Mouse (Mus musculus): ENCODE results near the gene Slc5a5.

Gene Slc5a5

DNA sequence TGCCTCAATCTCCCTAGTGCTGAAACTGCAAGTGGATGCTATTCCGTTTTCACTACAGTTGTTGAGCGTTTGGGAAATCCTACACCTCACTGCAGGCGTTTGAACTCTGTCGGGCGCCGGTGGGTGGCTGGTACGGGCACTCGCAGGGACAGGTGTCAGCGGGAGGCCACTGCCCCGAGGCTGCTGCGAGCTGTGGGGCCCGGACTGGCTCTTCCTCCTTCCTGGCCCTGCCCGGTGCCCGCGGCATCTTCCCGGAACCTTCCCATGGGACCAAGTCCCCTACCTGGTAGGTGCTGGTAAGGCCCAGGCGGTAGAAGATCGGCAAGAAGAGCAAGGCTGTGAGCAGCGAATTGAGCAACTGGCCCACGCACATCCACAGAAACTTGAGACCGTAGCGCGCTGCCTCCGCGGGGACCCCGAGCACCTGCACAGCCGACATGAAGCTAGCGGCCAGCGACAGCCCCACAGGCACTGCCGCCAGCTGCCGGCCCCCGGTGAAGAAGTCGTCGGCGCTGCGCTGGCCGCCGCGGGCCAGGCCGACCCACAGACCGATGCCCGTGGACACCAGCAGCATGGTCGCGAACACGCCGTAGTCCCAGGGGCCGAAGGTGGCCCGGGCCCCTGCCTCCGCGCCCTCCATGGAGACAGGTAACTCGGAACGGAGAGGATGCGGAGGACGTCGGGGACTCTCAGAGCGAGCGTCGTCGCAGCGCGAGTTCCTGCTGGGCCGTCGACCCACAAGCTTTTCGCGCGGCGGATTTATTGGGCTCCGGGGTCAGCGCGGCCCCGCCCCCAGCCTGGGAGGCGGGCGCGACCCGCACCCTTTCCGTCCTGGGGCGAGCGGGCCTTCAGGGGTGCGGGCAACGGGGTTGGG lies at the start of gene Slc5a5:
Gene Slc5a5 (minus strand): TSS at position 736 of the 874 bp plus-strand sequence.
- DNase-seq (ENCODE audit: extremely low read depth, low read depth), result no peak

DNA sequence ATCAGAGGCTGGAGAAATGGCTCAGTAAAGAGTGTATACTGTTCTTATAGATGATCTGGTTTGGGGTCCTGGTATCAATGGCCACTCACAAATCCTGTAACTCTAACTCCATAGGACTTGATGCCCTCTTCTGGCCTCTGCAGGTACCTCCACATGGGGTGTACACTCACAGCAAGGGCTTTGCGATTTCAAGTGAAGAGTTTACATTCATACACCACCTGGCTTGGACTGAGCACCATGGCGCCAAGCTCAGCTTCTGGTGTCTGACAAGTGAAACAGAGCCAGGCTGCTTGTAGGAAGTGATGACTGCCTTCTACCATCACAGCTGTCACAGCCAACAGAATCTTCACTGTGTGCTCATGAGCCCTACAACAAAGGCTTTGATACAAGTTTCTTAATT lies 48.9 kb upstream of the Slc5a5 start:
- DNase-seq (ENCODE audit: extremely low read depth, low read depth), result no peak

DNA sequence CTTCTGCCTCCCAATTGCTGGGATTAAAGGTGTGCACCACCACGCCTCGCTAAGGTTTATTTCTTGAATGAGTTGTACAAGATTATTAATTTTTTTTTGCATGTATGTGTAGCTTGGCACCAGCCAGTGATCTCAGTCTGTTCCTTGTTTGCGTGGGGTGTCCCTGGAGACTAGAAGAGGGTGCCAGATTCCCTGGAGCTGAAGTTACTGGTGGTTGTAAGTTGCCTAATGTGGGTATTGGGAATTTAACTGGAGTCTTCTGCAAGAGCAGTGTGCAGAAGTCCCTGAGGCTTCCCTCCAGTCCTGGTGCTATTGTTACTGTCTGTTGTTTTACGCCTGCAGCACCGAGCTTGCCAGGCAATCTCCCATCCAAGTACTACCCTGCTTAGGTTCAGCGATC lies 44.6 kb upstream of the Slc5a5 start:
- DNase-seq (ENCODE audit: extremely low read depth, low read depth), result no peak

DNA sequence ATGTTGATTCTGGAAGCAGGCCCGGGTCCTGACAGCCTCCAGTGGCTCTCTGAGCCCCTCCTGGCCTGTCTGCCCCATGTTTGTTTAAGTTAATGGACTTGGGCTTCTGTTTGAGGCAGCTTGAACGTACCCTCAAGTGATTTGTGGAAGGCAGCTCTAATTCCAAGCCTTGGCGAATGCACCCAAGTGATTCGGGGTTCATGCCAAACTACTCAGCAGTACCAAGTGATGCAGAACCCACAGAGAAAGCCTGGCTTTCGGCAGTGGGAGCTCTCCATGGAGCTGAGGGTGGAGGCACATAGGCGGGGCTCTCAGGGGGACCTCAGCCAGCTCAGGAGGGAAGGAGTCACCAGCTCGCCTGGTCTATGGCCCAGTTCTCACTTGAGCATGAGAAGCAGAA lies 42.2 kb upstream of the Slc5a5 start:
- DNase-seq (ENCODE audit: extremely low read depth, low read depth), result no peak

DNA sequence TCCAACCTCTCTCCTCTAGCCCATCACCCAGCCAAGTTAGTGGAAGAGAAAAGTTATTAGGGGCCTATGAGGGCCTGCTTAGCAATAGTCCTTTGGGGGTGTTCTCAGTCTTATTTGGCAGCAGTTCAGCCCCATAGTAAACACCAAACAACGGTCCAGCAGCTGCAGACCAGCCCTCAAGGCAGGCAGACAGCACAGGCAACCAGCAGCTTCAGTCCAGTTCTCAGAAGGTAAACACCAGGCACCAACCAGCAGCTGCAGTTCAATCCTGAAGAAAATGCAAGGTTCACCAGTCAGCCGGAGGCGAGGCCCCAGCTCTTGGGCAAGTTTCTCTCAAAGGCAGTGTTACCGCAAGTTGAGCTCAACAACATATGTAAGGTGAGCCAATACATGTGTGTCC lies 40.5 kb upstream of the Slc5a5 start:
- no peak for DNase-seq (ENCODE audit: extremely low read depth, low read depth)

DNA sequence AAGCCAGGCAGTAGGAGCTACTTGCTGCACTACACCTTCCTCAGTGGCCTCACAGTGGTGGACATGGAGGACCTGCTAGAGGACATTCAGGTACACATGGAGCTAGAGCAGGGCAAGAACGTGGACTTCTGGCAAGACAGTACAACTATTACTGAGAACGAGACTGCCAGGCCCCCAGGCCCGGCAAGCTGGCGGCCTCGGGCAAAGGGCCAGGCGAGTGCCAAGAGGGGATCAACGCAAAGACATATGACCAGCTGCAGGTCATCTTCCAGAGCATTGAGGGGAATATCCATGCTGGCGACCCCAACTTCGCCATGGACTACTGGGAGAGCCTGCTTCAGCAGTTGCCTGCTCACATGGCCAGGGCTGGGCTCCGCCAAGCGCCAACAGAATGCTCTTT lies 39.2 kb upstream of the Slc5a5 start:
- no peak for DNase-seq (ENCODE audit: extremely low read depth, low read depth)

DNA sequence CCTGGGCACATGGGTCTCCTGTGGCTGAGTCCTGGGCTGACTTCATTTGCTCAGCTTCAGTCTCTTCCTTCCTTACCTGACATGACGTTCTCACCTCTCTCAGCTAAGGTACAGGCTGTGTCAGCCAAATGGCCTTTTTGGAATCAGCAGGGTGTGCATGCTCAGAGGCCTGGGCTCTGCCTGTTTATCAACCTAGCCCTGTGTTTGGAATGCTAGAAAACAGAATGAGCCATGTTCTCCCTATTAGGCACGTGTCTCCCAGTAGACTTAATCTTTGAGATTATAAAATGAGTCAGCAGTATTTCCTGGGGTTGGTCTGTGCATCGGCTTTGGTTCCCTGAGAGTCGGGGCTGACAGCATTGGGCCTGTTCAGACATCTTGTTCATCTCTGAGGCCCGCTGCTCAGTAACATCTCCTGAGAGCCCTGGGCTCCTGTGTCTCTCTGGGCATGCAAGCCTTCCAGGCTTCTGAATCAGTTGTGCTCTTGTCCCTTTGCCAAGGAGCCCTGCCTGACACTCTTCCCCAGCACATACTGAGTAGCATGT lies 36.3 kb upstream of the Slc5a5 start:
- DNase-seq (ENCODE audit: extremely low read depth, low read depth), result no peak

DNA sequence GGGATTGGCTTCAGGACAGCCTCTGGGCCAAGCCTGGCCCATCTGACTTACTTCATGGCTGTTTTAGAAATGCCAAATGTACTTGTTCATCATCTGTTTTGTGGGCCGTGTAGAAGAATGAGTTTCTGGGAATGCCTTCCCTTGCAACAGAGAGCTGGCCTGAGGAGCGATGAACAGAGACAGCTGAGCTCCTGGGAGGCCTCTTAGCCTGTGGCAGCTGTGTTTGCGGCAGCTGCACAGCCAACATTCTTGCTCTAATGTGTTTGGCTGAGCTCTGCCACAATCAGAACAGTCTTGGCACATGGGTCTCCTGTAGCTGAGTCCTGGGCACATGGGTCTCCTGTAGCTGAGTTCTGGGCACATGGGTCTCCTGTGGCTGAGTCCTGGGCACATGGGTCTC lies 35.5 kb upstream of the Slc5a5 start:
- DNase-seq (ENCODE audit: extremely low read depth, low read depth), result no peak

DNA sequence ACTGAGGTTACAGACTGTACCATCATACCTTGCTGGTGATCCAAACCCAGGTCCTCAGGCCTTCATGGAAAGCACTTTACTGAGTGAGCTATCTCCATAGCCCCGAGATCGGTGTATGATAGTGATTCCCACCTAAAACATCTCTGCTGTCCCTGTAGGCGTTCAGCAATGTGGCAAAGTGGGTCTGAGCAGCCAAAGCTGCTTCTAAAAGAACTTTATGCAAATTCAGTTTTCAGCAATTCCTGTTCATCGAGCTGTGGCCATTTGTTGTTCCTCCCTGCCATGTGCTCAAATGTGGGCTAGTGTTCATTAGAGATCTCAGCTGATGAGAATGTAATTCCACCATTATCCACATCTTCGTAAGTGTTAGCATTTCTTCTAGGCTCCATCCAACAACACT lies 33.8 kb upstream of the Slc5a5 start:
- no peak for DNase-seq (ENCODE audit: extremely low read depth, low read depth)

DNA sequence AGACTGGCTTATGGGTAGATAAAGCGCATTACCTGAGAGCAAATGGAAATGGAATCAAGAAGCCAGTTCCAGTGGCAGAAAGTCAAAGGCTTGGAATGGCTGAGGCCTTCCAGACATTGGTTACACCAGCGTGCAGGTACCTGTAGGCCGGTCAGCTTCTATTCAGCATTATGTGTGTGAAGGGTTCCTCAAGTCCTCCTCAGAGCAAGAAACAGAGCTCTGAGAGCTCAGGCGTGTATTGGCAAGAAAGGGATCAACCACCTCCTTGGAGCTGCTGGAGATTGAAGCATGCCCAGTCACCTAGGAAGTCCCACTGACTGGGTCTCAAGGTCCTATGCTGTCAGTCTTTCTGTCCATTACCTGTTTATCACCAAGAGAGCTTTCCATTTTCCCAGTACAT lies 33.2 kb upstream of the Slc5a5 start:
- DNase-seq (ENCODE audit: extremely low read depth, low read depth), result no peak

DNA sequence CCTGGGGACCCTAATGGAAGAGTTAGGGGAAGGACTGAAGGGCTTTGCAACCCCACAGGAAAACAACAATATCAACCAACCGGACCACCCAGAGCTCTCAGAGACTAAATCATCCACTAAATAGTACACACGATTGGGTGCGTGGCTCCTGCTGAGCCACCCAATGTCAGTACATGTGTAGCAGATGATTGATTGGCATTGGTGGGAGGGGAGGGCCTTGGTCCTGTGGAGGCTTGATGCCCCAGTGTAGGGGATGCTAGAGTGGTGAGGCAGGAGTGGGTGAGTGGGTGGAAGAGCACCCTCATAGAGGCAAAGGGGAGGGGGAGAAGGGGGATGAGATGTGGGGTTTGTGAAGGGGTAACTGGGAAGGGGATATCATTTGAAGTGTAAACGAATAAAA lies 31.6 kb upstream of the Slc5a5 start:
- DNase-seq (ENCODE audit: extremely low read depth, low read depth), result no peak

DNA sequence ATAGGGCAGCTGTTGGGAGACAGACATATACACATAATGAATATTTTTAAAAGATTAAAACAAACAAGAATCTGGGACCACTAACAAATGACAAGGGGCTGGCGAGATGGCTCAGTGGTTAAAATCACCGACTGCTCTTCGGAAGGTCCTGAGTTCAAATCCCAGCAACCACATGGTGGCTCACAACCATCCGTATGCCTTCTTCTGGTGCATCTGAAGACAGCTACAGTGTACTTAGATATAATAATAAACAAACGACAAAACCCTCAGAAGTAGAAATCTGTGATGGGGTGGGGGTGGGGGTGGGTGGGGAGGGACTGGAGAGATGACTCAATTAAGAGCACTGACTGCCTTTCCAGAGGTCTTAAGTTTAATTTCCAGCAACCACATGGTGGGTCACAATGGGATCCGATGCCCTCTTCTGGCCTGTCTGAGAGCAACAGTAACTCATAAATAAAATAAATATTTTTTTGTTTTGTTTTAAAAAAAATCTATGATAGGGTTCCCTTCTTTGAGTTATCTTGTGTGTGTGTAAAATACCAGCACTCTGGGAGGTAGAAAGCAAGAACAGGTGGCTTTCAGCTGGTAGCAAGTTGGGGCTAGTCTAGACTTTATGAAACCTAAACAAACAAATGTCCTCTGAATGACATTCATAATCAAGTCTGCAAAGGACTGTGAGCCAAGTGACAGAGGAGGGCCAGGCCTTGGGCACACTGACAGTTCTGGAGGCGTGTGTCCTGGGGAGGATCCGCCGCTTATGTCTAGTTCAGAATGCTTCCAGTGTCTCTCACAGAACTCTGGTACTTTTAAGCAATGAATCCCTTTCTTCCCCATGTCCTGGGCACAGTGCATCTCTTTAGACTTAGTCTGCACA lies 27.7 kb upstream of the Slc5a5 start:
- no peak for DNase-seq (ENCODE audit: extremely low read depth, low read depth)

DNA sequence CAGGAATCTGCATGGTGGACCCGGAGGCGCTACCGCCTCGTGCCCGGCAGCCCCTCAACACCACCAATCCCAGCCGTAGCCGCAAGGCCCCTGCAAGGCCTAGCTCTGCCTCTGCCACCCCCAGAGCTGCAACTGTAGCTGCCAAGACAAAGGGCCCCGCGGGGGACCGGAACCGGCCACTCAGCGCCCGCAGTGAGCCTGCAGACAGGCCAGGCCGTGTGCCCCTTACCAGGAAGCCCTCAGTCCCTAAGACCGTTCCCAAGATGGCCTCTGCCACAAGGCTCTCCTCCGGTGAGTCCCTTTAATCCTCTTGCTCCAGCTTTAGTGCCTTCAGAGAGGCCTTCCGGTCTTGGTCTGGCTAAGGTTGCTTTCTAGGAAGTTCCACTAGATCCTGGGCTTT lies 22.1 kb upstream of the Slc5a5 start:
- DNase-seq (ENCODE audit: extremely low read depth, low read depth), result no peak

DNA sequence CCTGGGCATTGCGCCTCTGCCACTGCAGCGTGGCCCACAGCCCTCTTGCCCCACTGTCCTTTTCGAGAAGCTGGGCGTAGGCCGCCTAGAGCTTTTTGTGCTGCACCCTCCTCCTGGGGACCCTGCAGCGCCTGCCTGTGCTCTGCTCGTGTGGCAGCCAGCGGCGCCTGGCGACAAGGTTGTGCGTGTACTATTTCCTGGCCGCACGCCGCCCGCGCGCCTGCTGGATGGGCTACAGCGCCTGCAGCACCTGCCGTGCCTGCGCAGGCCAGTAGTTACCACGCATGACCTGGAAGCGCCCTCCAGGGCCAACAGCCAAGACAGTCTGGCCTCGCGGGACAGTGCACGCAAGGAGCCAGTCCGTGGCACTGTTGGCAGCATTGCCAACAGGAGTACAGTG lies 21.0 kb upstream of the Slc5a5 start:
- DNase-seq (ENCODE audit: extremely low read depth, low read depth), result no peak

DNA sequence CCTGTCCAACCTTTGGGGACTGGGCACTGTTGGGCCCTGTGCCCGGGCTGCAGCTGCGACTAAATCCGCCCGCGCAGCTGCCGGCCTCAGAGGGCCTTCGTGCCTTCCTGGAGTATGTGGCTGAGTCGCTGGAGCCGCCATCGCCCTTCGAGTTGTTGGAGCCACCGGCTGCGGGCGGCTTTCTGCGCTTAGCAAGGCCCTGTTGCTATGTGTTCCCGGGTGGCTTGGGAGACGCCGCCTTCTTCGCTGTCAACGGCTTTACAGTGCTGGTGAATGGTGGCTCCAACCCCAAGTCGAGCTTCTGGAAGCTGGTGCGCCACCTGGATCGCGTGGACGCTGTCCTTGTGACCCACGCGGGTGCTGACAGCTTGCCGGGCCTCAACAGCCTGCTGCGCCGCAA lies 20.4 kb upstream of the Slc5a5 start:
- no peak for DNase-seq (ENCODE audit: extremely low read depth, low read depth)

DNA sequence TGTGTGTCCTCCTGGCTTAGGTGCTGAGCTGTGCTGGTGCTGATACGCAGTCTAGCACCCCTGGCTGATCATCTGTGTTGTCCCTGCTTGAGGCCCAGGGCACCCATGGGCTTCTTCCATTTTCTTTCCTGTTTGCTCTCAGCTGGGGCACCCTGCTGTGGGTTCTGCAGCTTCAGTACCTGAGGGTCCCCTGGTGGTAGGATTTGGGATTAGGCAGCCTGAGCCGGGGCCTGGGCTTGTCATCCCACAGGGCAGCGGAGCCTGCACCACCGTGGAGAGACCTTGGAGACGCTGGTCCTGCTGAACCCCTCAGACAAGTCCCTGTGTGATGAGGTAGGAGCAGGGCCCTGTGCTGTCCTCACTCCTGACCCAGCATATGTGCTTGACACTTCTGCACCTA lies 19.0 kb upstream of the Slc5a5 start:
- DNase-seq (ENCODE audit: extremely low read depth, low read depth), result no peak

DNA sequence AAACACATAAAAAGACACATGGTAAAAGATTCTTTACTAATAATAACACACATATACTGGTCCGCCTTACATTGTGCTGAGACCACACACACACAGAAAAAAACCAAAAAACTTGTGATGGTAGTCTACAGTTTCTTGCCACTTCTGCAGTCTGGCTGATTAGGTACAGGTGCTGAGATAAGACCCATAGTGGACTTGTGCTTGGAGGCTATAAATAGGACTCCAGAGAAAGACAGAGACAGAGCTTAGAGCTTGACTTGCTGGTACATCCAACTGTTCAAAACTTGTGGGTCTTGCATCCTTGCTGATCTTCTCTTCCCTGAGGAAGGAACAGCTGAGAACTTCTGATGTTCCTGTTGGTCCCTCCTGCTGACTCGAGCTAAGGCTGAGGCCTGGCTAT lies 15.0 kb upstream of the Slc5a5 start:
- DNase-seq (ENCODE audit: extremely low read depth, low read depth), result no peak

DNA sequence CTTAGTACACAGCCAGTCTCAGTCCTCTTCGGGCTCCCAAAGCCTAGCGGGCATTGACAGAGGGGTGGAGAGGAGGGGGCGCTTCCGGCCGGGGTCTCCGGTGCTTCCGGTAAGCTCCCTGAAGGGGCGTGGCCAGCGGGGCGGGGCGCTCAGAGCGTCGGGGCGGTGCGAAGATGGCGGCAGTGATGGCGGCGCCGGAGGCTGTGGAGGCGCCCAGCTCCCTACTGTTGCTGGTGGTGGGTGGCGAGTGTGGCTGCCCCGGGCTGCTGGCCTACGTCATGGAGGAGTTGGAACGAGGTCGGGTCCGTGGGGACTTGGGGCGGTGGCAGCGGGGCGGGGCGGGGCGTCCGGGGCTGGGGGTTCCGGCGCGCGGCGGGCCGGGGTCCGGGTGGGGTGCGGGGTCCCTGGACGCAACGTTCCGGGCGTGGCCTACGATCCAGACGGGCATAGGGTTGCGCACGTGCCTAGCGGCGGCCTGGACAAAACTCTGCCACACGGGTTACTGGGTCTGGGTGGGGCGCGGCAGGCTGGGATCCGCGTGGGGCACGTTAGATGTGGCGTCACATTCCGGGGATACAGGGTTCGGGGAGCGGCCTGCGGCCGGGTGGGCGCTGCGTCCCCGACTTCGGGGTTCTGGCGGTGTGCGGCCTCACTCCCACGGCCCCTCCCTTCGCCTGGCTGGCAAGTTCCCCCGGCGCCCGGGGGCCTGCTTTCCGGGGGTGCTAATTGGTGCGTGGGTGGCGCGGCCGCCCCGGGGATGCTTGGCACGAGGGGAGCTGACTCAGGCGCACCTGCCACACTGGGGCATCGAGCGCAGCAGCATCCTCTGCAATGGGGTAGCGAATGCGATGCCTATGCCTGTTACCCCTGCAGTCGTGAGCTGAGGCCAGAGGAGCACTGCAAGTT lies 13.5 kb upstream of the Slc5a5 start, which contains the start of gene Map1s:
Gene Map1s (plus strand): TSS at position 102 of the 906 bp plus-strand sequence.
- no peak for DNase-seq (ENCODE audit: extremely low read depth, low read depth)

DNA sequence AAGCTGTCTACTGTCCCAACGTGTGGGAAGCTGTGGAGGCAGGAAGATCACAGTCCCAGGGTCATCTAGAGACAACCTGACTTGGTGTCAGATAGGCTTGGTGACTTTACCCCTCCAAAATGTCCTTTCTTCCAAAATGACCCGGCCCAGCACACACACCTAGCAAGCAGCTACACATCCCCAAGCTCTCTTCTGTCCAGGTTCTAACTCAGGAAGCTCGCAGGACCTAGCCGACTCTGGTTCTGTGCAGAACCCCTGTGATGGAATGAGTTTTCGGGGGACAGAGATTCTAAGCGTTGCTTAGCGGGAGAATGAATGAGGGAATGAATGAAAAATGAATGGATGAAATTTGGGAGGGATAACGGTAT lies 12.9 kb upstream of the Slc5a5 start:
- no peak for DNase-seq (ENCODE audit: extremely low read depth, low read depth)

DNA sequence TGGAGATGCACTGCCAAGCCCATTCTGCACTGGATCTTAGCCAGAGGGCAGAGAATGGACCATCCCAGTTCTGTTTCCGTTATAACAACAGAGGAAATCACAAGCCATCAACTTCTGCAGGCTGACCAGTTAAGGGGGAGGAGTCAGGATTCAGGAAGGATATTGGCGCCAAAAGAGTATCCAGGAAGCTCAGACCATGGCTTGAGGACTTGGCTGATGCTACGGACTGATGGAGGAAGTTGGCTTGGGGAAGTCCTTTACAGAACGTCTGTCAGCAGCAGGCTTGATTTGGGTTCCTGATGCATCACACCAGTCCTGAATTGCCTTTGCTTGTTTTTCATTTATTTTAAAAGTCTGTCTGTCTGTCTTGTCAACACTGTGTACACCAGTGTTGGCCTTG lies 12.0 kb upstream of the Slc5a5 start:
- DNase-seq (ENCODE audit: extremely low read depth, low read depth), result peak; percentile 80

DNA sequence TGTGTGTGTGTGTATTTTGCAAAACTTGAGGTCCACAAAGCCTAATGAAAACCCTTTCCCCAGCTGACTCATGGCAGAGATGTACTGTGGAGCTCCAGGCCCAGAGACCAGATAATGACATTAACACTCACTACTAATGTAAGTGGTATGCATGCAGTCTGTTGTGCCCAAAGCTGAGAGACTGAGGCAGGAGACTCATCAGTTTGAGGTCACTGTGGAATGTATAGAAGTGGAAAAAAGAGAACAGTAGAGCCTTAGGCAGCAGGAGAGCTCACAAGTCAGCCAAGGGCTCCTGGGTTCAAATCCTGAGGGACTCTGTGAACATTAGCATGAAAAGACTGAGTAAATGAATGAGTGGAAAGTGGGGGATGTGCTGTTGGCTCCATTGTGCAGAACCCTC lies 11.0 kb upstream of the Slc5a5 start:
- DNase-seq (ENCODE audit: extremely low read depth, low read depth), result no peak

Measured in MEL-GATA-1-ER (cell line).